Mouse (Mus musculus): ENCODE measurements at regions not wholly inside any gene's neighbourhood (a gene's known extent, or its start where the extent isn't known, plus 50 kb on each side); places are given as distances from the start of the nearest gene placed in this dataset.

GRCm38 (mm10) chr17:48790526-48790925, 141.7 kb upstream of the Lrfn2 start:
- Histone ChIP-seq H3K36me3 (ENCODE audit: control insufficient read depth, insufficient read depth, low read length) (no peaks in the 10 kb centered on the region), H3K4me1 (replicated peaks; ENCODE audit: control insufficient read depth, insufficient read depth, low read length) (no peaks in the 10 kb centered on the region), H3K4me3 (ENCODE audit: control insufficient read depth, insufficient read depth, low read length) (no peak overlapping the region), H3K27me3 (ENCODE audit: control insufficient read depth, insufficient read depth, low read length) (no peaks in the 10 kb centered on the region), H3K27ac (ENCODE audit: control insufficient read depth, insufficient read depth, low read length) (no peak overlapping the region)
- no peak for DNase-seq
- 81% methylated on average over 6 of the region's 6 CpGs for WGBS
- no peak for TF ChIP-seq CTCF (IDR thresholded peaks at IDR 0.05; ENCODE audit: borderline replicate concordance, control insufficient read depth, extremely low read depth, insufficient read depth, low read length, poor library complexity)
- no peak for TF ChIP-seq POLR2A (IDR thresholded peaks at IDR 0.05; ENCODE audit: control insufficient read depth, extremely low read depth, insufficient read depth, low read length, poor library complexity)

GRCm38 (mm10) chr17:48792954-48793353, 139.2 kb upstream of the Lrfn2 start:
- no peaks in the 10 kb centered on the region for H3K27me3 ChIP-seq (ENCODE audit: control insufficient read depth, insufficient read depth, low read length)
- no peaks in the 10 kb centered on the region for H3K36me3 ChIP-seq (ENCODE audit: control insufficient read depth, insufficient read depth, low read length)
- no peak for TF ChIP-seq CTCF (IDR thresholded peaks at IDR 0.05; ENCODE audit: borderline replicate concordance, control insufficient read depth, extremely low read depth, insufficient read depth, low read length, poor library complexity)
- no peak for TF ChIP-seq POLR2A (IDR thresholded peaks at IDR 0.05; ENCODE audit: control insufficient read depth, extremely low read depth, insufficient read depth, low read length, poor library complexity)
- H3K4me3 ChIP-seq (ENCODE audit: control insufficient read depth, insufficient read depth, low read length) = no peak overlapping the region
- WGBS = 69% methylated on average over 5 of the region's 5 CpGs
- DNase-seq = no peak
- H3K4me1 ChIP-seq (replicated peaks; ENCODE audit: control insufficient read depth, insufficient read depth, low read length) = no peaks in the 10 kb centered on the region
- no peak overlapping the region for H3K27ac ChIP-seq (ENCODE audit: control insufficient read depth, insufficient read depth, low read length)

- no peak for DNase-seq
- Histone ChIP-seq H3K27ac (ENCODE audit: control insufficient read depth, insufficient read depth, low read length) (no peak overlapping the region), H3K36me3 (ENCODE audit: control insufficient read depth, insufficient read depth, low read length) (no peaks in the 10 kb centered on the region), H3K4me3 (ENCODE audit: control insufficient read depth, insufficient read depth, low read length) (no peak overlapping the region), H3K27me3 (ENCODE audit: control insufficient read depth, insufficient read depth, low read length) (no peaks in the 10 kb centered on the region), H3K4me1 (replicated peaks; ENCODE audit: control insufficient read depth, insufficient read depth, low read length) (no peaks in the 10 kb centered on the region)
- no peak for TF ChIP-seq CTCF (IDR thresholded peaks at IDR 0.05; ENCODE audit: borderline replicate concordance, control insufficient read depth, extremely low read depth, insufficient read depth, low read length, poor library complexity)
- TF ChIP-seq POLR2A (IDR thresholded peaks at IDR 0.05; ENCODE audit: control insufficient read depth, extremely low read depth, insufficient read depth, low read length, poor library complexity) = no peak
- 93% methylated on average over 5 of the region's 5 CpGs for WGBS
Observed at GRCm38 (mm10) chr17:48795773-48796172, 136.4 kb upstream of the Lrfn2 start.

GRCm38 (mm10) chr17:48798196-48798595, 134.0 kb upstream of the Lrfn2 start:
- TF ChIP-seq CTCF (IDR thresholded peaks at IDR 0.05; ENCODE audit: borderline replicate concordance, control insufficient read depth, extremely low read depth, insufficient read depth, low read length, poor library complexity) (no peak), POLR2A (IDR thresholded peaks at IDR 0.05; ENCODE audit: control insufficient read depth, extremely low read depth, insufficient read depth, low read length, poor library complexity) (no peak)
- no peak overlapping the region for H3K27ac ChIP-seq (ENCODE audit: control insufficient read depth, insufficient read depth, low read length)
- 79% methylated on average over 3 of the region's 3 CpGs for WGBS
- H3K36me3 ChIP-seq (ENCODE audit: control insufficient read depth, insufficient read depth, low read length) = no peaks in the 10 kb centered on the region
- H3K27me3 ChIP-seq (ENCODE audit: control insufficient read depth, insufficient read depth, low read length) = no peaks in the 10 kb centered on the region
- no peak for DNase-seq
- H3K4me3 ChIP-seq (ENCODE audit: control insufficient read depth, insufficient read depth, low read length) = no peak overlapping the region
- no peaks in the 10 kb centered on the region for H3K4me1 ChIP-seq (replicated peaks; ENCODE audit: control insufficient read depth, insufficient read depth, low read length)

- no peak for DNase-seq
- H3K4me3 ChIP-seq (ENCODE audit: control insufficient read depth, insufficient read depth, low read length) = no peak overlapping the region
- TF ChIP-seq CTCF (IDR thresholded peaks at IDR 0.05; ENCODE audit: borderline replicate concordance, control insufficient read depth, extremely low read depth, insufficient read depth, low read length, poor library complexity) (no peak), POLR2A (IDR thresholded peaks at IDR 0.05; ENCODE audit: control insufficient read depth, extremely low read depth, insufficient read depth, low read length, poor library complexity) (no peak)
- no peaks in the 10 kb centered on the region for H3K36me3 ChIP-seq (ENCODE audit: control insufficient read depth, insufficient read depth, low read length)
- H3K4me1 ChIP-seq (replicated peaks; ENCODE audit: control insufficient read depth, insufficient read depth, low read length) = no peaks in the 10 kb centered on the region
- no peak overlapping the region for H3K27ac ChIP-seq (ENCODE audit: control insufficient read depth, insufficient read depth, low read length)
- no peaks in the 10 kb centered on the region for H3K27me3 ChIP-seq (ENCODE audit: control insufficient read depth, insufficient read depth, low read length)
- WGBS = 70% methylated on average over 7 of the region's 7 CpGs
Observed at GRCm38 (mm10) chr17:48802673-48803072, 129.5 kb upstream of the Lrfn2 start.

GRCm38 (mm10) chr17:48807905-48808304, 124.3 kb upstream of the Lrfn2 start:
- Histone ChIP-seq H3K4me1 (replicated peaks; ENCODE audit: control insufficient read depth, insufficient read depth, low read length) (no peaks in the 10 kb centered on the region), H3K36me3 (ENCODE audit: control insufficient read depth, insufficient read depth, low read length) (no peaks in the 10 kb centered on the region), H3K27ac (ENCODE audit: control insufficient read depth, insufficient read depth, low read length) (no peak overlapping the region), H3K4me3 (ENCODE audit: control insufficient read depth, insufficient read depth, low read length) (no peak overlapping the region), H3K27me3 (ENCODE audit: control insufficient read depth, insufficient read depth, low read length) (no peaks in the 10 kb centered on the region)
- WGBS = 92% methylated on average over 3 of the region's 3 CpGs
- no peak for DNase-seq
- TF ChIP-seq POLR2A (IDR thresholded peaks at IDR 0.05; ENCODE audit: control insufficient read depth, extremely low read depth, insufficient read depth, low read length, poor library complexity) (no peak), CTCF (IDR thresholded peaks at IDR 0.05; ENCODE audit: borderline replicate concordance, control insufficient read depth, extremely low read depth, insufficient read depth, low read length, poor library complexity) (no peak)
